Mouse (Mus musculus) cerebellum, adult 9-11 months (tissue): ENCODE data around the gene Dclk2.
A peak's percentile ranks its signal among the peaks of the same experiment; 100 is the strongest.

Source experiments
- DNase-seq: peaks from one replicate; pipeline ENCODE4 v3.0.0; 2022

Dclk2 gene

GRCm38 (mm10) chr3:86842461-86842860, 78.2 kb downstream of the Dclk2 start:
- DNase-seq = no peak

GRCm38 (mm10) chr3:86839606-86840005, 81.0 kb downstream of the Dclk2 start:
- no peak for DNase-seq

- DNase-seq = no peak
These were observed 83.3 kb downstream of the Dclk2 start for GRCm38 (mm10) chr3:86837386-86837785.

GRCm38 (mm10) chr3:86835180-86835579, 85.5 kb downstream of the Dclk2 start:
- no peak for DNase-seq

GRCm38 (mm10) chr3:86834341-86834740, 86.3 kb downstream of the Dclk2 start:
- no peak for DNase-seq

- no peak for DNase-seq
These were observed 87.9 kb downstream of the Dclk2 start for GRCm38 (mm10) chr3:86832591-86833267.

GRCm38 (mm10) chr3:86832115-86832514, 88.5 kb downstream of the Dclk2 start:
- DNase-seq = no peak

GRCm38 (mm10) chr3:86827506-86827905, 93.1 kb downstream of the Dclk2 start:
- DNase-seq = no peak

GRCm38 (mm10) chr3:86821383-86821782, 99.3 kb downstream of the Dclk2 start:
- peak; percentile 56 for DNase-seq

- no peak for DNase-seq
These were observed 100.3 kb downstream of the Dclk2 start for GRCm38 (mm10) chr3:86820344-86820743.

GRCm38 (mm10) chr3:86819372-86819771, 101.3 kb downstream of the Dclk2 start:
- DNase-seq = no peak

GRCm38 (mm10) chr3:86818001-86818585, 102.6 kb downstream of the Dclk2 start:
- peak; percentile 82 for DNase-seq

GRCm38 (mm10) chr3:86812689-86813088, 108.0 kb downstream of the Dclk2 start:
- peak; percentile 81 for DNase-seq

GRCm38 (mm10) chr3:86810908-86811307, 109.7 kb downstream of the Dclk2 start:
- no peak for DNase-seq

- no peak for DNase-seq
These were observed 111.0 kb downstream of the Dclk2 start for GRCm38 (mm10) chr3:86809646-86810045.

GRCm38 (mm10) chr3:86809199-86809598, 111.5 kb downstream of the Dclk2 start:
- DNase-seq = no peak

- DNase-seq = peak; percentile 68
These were observed 112.7 kb downstream of the Dclk2 start for GRCm38 (mm10) chr3:86807750-86808467.

GRCm38 (mm10) chr3:86806834-86807233, 113.8 kb downstream of the Dclk2 start:
- no peak for DNase-seq

- no peak for DNase-seq
These were observed 116.4 kb downstream of the Dclk2 start for GRCm38 (mm10) chr3:86804265-86804664.

- DNase-seq = no peak
These were observed 117.8 kb downstream of the Dclk2 start for GRCm38 (mm10) chr3:86802825-86803224.

- DNase-seq = no peak
These were observed 119.8 kb downstream of the Dclk2 start for GRCm38 (mm10) chr3:86800841-86801240.

- DNase-seq = no peak
These were observed 121.6 kb downstream of the Dclk2 start for GRCm38 (mm10) chr3:86799041-86799440.

GRCm38 (mm10) chr3:86797871-86798460, 122.7 kb downstream of the Dclk2 start:
- no peak for DNase-seq

- DNase-seq = no peak
These were observed 123.9 kb downstream of the Dclk2 start for GRCm38 (mm10) chr3:86796716-86797115.
